ENCODE assay signal across 11 mouse cellular contexts in genomic region chr14:120368914-120369391, GRCm38 (mm10).
DNase-seq lines count a peak whose midpoint lies in the region; ATAC-seq lines count a peak whose summit lies in the region.
"Had no signal": no experiment of that assay in that cellular context is flagged by ENCODE, and none has a peak within 500 bp of the region (broad histone marks: within the 10 kb centered on the region; RNA-seq: fewer than 3 reads in every experiment).

No protein-coding gene starts in this region.

- no peaks in the 10 kb centered on the region for H3K9me3 ChIP-seq in midbrain, embryonic 16.5 days (replicated peaks; ENCODE audit: control insufficient read depth, low read length, poor library complexity, severe bottlenecking)
- H3K9me3 ChIP-seq: hindbrain, embryonic 15.5 days; liver, embryonic 15.5 days had no signal

- DNase-seq in gastrocnemius, postnatal 25 days = peak; percentile 57
- no peak for DNase-seq in gastrocnemius, postnatal 10 days
- DNase-seq in ovary, adult 18-20 months (ENCODE audit: low spot score) = peak; percentile 57
- DNase-seq in ovary, postnatal 10 days (ENCODE audit: low spot score) = no peak
- no peak for DNase-seq in urinary bladder, postnatal 36 days (ENCODE audit: low spot score in 2 of 2)

- H3K9ac ChIP-seq in midbrain, embryonic 16.5 days (ENCODE audit: low read depth, low read length) = no peak overlapping the region
- H3K9ac ChIP-seq: hindbrain, embryonic 15.5 days; liver, embryonic 15.5 days had no signal

- H3K27me3 ChIP-seq in midbrain, embryonic 16.5 days (ENCODE audit: control insufficient read depth, insufficient read depth, low read depth, low read length) = no peaks in the 10 kb centered on the region
- H3K27me3 ChIP-seq: CH12.LX; hindbrain, embryonic 15.5 days; liver, embryonic 15.5 days had no signal

- no peaks in the 10 kb centered on the region for H3K36me3 ChIP-seq in midbrain, embryonic 16.5 days (ENCODE audit: control insufficient read depth, insufficient read depth, low read length)
- H3K36me3 ChIP-seq: hindbrain, embryonic 15.5 days; liver, embryonic 15.5 days had no signal

- no peak overlapping the region for H3K4me3 ChIP-seq in midbrain, embryonic 16.5 days (ENCODE audit: low read depth, low read length)
- H3K4me3 ChIP-seq: hindbrain, embryonic 15.5 days; liver, embryonic 15.5 days had no signal

- H3K27ac ChIP-seq in midbrain, embryonic 16.5 days (ENCODE audit: low read length) = no peak overlapping the region
- H3K27ac ChIP-seq: hindbrain, embryonic 15.5 days; liver, embryonic 15.5 days had no signal

- peak; percentile 34 to 51 for ATAC-seq in hematopoietic stem cell, adult 5-6 weeks (replicated peaks in 1 of 2; ENCODE audit: insufficient read depth in 1 of 2, low FRiP score in 2 of 2, low TSS enrichment in 1 of 2, low read depth in 1 of 2, poor library complexity in 2 of 2, severe bottlenecking in 2 of 2)
- ATAC-seq in megakaryocyte-erythroid progenitor cell, adult 5-6 weeks (replicated peaks; ENCODE audit: low FRiP score, low TSS enrichment, poor library complexity, severe bottlenecking) = no peak
- no peak for ATAC-seq in midbrain, embryonic 16.5 days

- no peaks in the 10 kb centered on the region; the same call in 1 of the 2 replicates for H3K4me1 ChIP-seq in midbrain, embryonic 16.5 days (ENCODE audit: control insufficient read depth, insufficient read depth, low read length)
- H3K4me1 ChIP-seq: hindbrain, embryonic 15.5 days had no signal

- 90% methylated on average over 8 of the region's 8 CpGs for WGBS in midbrain, embryonic 16.5 days

- H3K4me2 ChIP-seq in midbrain, embryonic 16.5 days (ENCODE audit: low read length) = no peak overlapping the region
- H3K4me2 ChIP-seq: hindbrain, embryonic 15.5 days; liver, embryonic 15.5 days had no signal

Comparison
In these comparisons a context has a peak if more than half of its experiments do, and no peak if none do; other contexts are left out.
1. DNase-seq: peak in gastrocnemius, postnatal 25 days (single experiment) and ovary, adult 18-20 months (single experiment); none in gastrocnemius, postnatal 10 days (single experiment), ovary, postnatal 10 days (single experiment) and urinary bladder, postnatal 36 days (0 of 2).
2. ATAC-seq: peak in hematopoietic stem cell, adult 5-6 weeks (2 of 2); none in megakaryocyte-erythroid progenitor cell, adult 5-6 weeks (single experiment) and midbrain, embryonic 16.5 days (single experiment).